Mouse (Mus musculus): ENCODE measurements at regions not wholly inside any gene's neighbourhood (a gene's known extent, or its start where the extent isn't known, plus 50 kb on each side); places are given as distances from the start of the nearest gene placed in this dataset.
"Not testable (repeated sequence)": the region's sequence is repeated elsewhere in the genome, so short reads cannot be mapped to it uniquely, and the experiment has no call there.

GRCm38 (mm10) chr13:50314001-50314400, 63.9 kb upstream of the Gm906 start:
- in situ Hi-C loops (cut with MboI, MseI): not testable (repeated sequence)

GRCm38 (mm10) chr13:50322512-50322911, 72.4 kb upstream of the Gm906 start:
- in situ Hi-C loops (cut with MboI, MseI): loop anchor here in 1 of 2 experiments (5.0 kb wide), 1 partner anchor 305 kb away; no protein-coding TSS in a partner anchor

GRCm38 (mm10) chr13:50328614-50329013, 78.5 kb upstream of the Gm906 start:
- in situ Hi-C loops (cut with MboI, MseI): loop anchor here (5.0 kb wide), 1 partner anchor 296 kb away; no protein-coding TSS in a partner anchor

GRCm38 (mm10) chr13:50344121-50344520, 73.5 kb upstream of the Fbxw17 start:
- in situ Hi-C loops (cut with MboI, MseI): no loop called here

GRCm38 (mm10) chr13:50351946-50352345, 65.7 kb upstream of the Fbxw17 start:
- in situ Hi-C loops (cut with MboI, MseI): no loop called here

- in situ Hi-C loops (cut with MboI, MseI): loop anchor here in 1 of 2 experiments (5.0 kb wide), 1 partner anchor 143 kb away; no protein-coding TSS in a partner anchor
These were observed 62.4 kb upstream of the Fbxw17 start for GRCm38 (mm10) chr13:50355265-50355664.

- in situ Hi-C loops (cut with MboI, MseI): loop anchor here in 1 of 2 experiments (5.0 kb wide), 1 partner anchor 147 kb away; no protein-coding TSS in a partner anchor
These were observed 58.1 kb upstream of the Fbxw17 start for GRCm38 (mm10) chr13:50359536-50359935.
